Comparison of ENCODE assay signal across 9 mouse cellular contexts in genomic region chr13:28663459-28663858, GRCm38 (mm10).
DNase-seq lines count a peak whose midpoint lies in the region; ATAC-seq and TF ChIP-seq lines count a peak whose summit lies in the region.
"Had no signal": no experiment of that assay in that cellular context is flagged by ENCODE, and none has a peak within 500 bp of the region (broad histone marks: within the 10 kb centered on the region; RNA-seq: fewer than 3 reads in every experiment).

No protein-coding gene starts in this region.

- no peaks in the 10 kb centered on the region for H3K9me3 ChIP-seq in heart, embryonic 10.5 days
- H3K9me3 ChIP-seq in hindbrain, embryonic 14.5 days (ENCODE audit: control insufficient read depth, low read length) = no peaks in the 10 kb centered on the region
- H3K9me3 ChIP-seq: liver, embryonic 15.5 days had no signal

- no peaks in the 10 kb centered on the region for H3K27me3 ChIP-seq in heart, adult 2 months (ENCODE audit: control insufficient read depth, insufficient read depth, low read length)
- H3K27me3 ChIP-seq in heart, embryonic 10.5 days (ENCODE audit: insufficient read depth, poor library complexity, severe bottlenecking) = no peaks in the 10 kb centered on the region
- H3K27me3 ChIP-seq in hindbrain, embryonic 14.5 days (ENCODE audit: control insufficient read depth, insufficient read depth, low read length) = no peaks in the 10 kb centered on the region
- H3K27me3 ChIP-seq: liver, embryonic 15.5 days had no signal

- H3K36me3 ChIP-seq in heart, adult 2 months (ENCODE audit: control insufficient read depth, insufficient read depth, low read length) = peaks cover 2% of the 10 kb centered on the region; the same call in 1 of the 2 replicates
- H3K36me3 ChIP-seq in heart, embryonic 10.5 days = no peaks in the 10 kb centered on the region
- H3K36me3 ChIP-seq in hindbrain, embryonic 14.5 days (replicated peaks; ENCODE audit: control insufficient read depth, insufficient read depth) = no peaks in the 10 kb centered on the region
- H3K36me3 ChIP-seq: liver, embryonic 15.5 days had no signal

- no peak overlapping the region for H3K4me3 ChIP-seq in heart, adult 2 months
- no peak overlapping the region for H3K4me3 ChIP-seq in heart, embryonic 10.5 days
- no peak overlapping the region for H3K4me3 ChIP-seq in hindbrain, embryonic 14.5 days (replicated peaks; ENCODE audit: low read length)
- H3K4me3 ChIP-seq: liver, embryonic 15.5 days had no signal

- TF ChIP-seq EP300 in heart, adult 2 months (IDR thresholded peaks at IDR 0.05; ENCODE audit: insufficient read depth, low read depth, low read length) = no peak

- no peak overlapping the region for H3K4me2 ChIP-seq in hindbrain, embryonic 14.5 days (replicated peaks)
- H3K4me2 ChIP-seq: liver, embryonic 15.5 days had no signal

- no peak for TF ChIP-seq POLR2A in heart, adult 2 months (IDR thresholded peaks at IDR 0.05; ENCODE audit: insufficient read depth, low read depth, low read length)

- H3K79me2 ChIP-seq in heart, adult 2 months (replicated peaks; ENCODE audit: control insufficient read depth, insufficient read depth, low read length) = no peaks in the 10 kb centered on the region

- intact Hi-C loops in heart, adult 2 months (cut with DNase I) = no loop called here

- peaks cover 6% of the 10 kb centered on the region for H3K4me1 ChIP-seq in heart, adult 2 months (ENCODE audit: control insufficient read depth, insufficient read depth, low read length)
- H3K4me1 ChIP-seq in heart, embryonic 10.5 days = peaks cover 48% of the 10 kb centered on the region
- peaks cover 19% of the 10 kb centered on the region for H3K4me1 ChIP-seq in hindbrain, embryonic 14.5 days (replicated peaks; ENCODE audit: control insufficient read depth, insufficient read depth, low read length)
- H3K4me1 ChIP-seq: liver, embryonic 15.5 days had no signal

- no peak for TF ChIP-seq CTCF in heart, adult 2 months (IDR thresholded peaks at IDR 0.05)

- H3K9ac ChIP-seq in heart, adult 2 months (ENCODE audit: low read depth, low read length) = no peak overlapping the region
- H3K9ac ChIP-seq in hindbrain, embryonic 14.5 days = no peak overlapping the region
- H3K9ac ChIP-seq: liver, embryonic 15.5 days had no signal

- H3K27ac ChIP-seq in heart, adult 2 months = no peak overlapping the region
- no peak overlapping the region for H3K27ac ChIP-seq in heart, embryonic 10.5 days
- H3K27ac ChIP-seq in hindbrain, embryonic 14.5 days = no peak overlapping the region
- H3K27ac ChIP-seq: liver, embryonic 15.5 days had no signal

- 15% methylated on average over 5 of the region's 5 CpGs for WGBS in heart, adult 2 months
- WGBS in heart, embryonic 10.5 days = 8% methylated on average over 5 of the region's 5 CpGs
- 4% methylated on average over 5 of the region's 5 CpGs for WGBS in hindbrain, embryonic 14.5 days

- peak; percentile 35 to 38 for DNase-seq in heart, adult 2 months
- DNase-seq in heart, embryonic 10.5 days (ENCODE audit: low spot score) = no peak
- peak; percentile 40 to 59 for DNase-seq in cerebellum, postnatal 36 days
- peak; percentile 64 for DNase-seq in hindbrain, embryonic 14.5 days (ENCODE audit: low spot score)
- peak; percentile 54 for DNase-seq in lung, postnatal 14 days
- DNase-seq in testis, postnatal 14 days (ENCODE audit: low spot score) = no peak
- DNase-seq in layer of hippocampus, postnatal 10 days (ENCODE audit: low spot score in 2 of 2) = no peak

- ATAC-seq in hindbrain, embryonic 14.5 days (ENCODE audit: low FRiP score) = peak; percentile 42; the same call in 1 of the 2 replicates
- no peak for ATAC-seq in granulocyte monocyte progenitor cell, adult 5-6 weeks (replicated peaks; ENCODE audit: poor library complexity, severe bottlenecking)

Comparison
In these comparisons a context has a peak if more than half of its experiments do, and no peak if none do; other contexts are left out.
1. DNase-seq: peak in heart, adult 2 months (2 of 2), cerebellum, postnatal 36 days (2 of 2), hindbrain, embryonic 14.5 days (single experiment) and lung, postnatal 14 days (single experiment); none in heart, embryonic 10.5 days (single experiment), testis, postnatal 14 days (single experiment) and layer of hippocampus, postnatal 10 days (0 of 2).